Mouse (Mus musculus): ENCODE results near the gene Mrpl20.

Mrpl20 gene

GRCm38 (mm10) chr4:155854991-155855390 lies 52.3 kb downstream of the Mrpl20 start:
- DNase-seq (ENCODE audit: low spot score): no peak

- DNase-seq (ENCODE audit: low spot score): no peak
Measured at GRCm38 (mm10) chr4:155856071-155856470, 53.4 kb downstream of the Mrpl20 start.

GRCm38 (mm10) chr4:155856881-155857280 lies 54.2 kb downstream of the Mrpl20 start:
- DNase-seq (ENCODE audit: low spot score): no peak

- no peak for DNase-seq (ENCODE audit: low spot score)
Measured at GRCm38 (mm10) chr4:155859318-155859717, 56.6 kb downstream of the Mrpl20 start.
